Mouse (Mus musculus): Measurements from ENCODE around the gene Nfe2l3. TPM values are rescaled to one million over a fixed set of nuclear protein-coding genes. Genes with fewer than 3 reads are reported as not detected.

Gene Nfe2l3
- polyA plus RNA-seq, 1 experiment from 2014 or later, result 3.0 TPM

GRCm38 (mm10) chr6:51434270-51434669, 1.8 kb downstream of the Nfe2l3 start:
- Histone ChIP-seq H3K4me1 (replicated peaks; ENCODE audit: control insufficient read depth, insufficient read depth, low read length) (peaks cover 12% of the 10 kb centered on the region; the same call in 1 of the 2 replicates), H3K27me3 (replicated peaks; ENCODE audit: control insufficient read depth, insufficient read depth, low read length) (peaks cover 43% of the 10 kb centered on the region), H3K4me2 (ENCODE audit: low read length) (no peak overlapping the region), H3K27ac (ENCODE audit: low read depth) (no peak overlapping the region), H3K9me3 (ENCODE audit: control insufficient read depth, low read length) (no peaks in the 10 kb centered on the region), H3K36me3 (ENCODE audit: control insufficient read depth, insufficient read depth, low read length) (no peaks in the 10 kb centered on the region), H3K9ac (ENCODE audit: low read length) (no peak overlapping the region), H3K4me3 (ENCODE audit: low read depth, low read length) (no peak overlapping the region)
- DNase-seq (ENCODE audit: low spot score) (no peak), ATAC-seq (replicated peaks; ENCODE audit: low FRiP score, low TSS enrichment, low read depth) (no peak)
- WGBS, result 25% methylated on average over 7 of the region's 7 CpGs

GRCm38 (mm10) chr6:51437665-51438064, 5.2 kb downstream of the Nfe2l3 start:
- DNase-seq (ENCODE audit: low spot score) (no peak), ATAC-seq (replicated peaks; ENCODE audit: low FRiP score, low TSS enrichment, low read depth) (no peak)
- no peaks in the 10 kb centered on the region for H3K36me3 ChIP-seq (ENCODE audit: control insufficient read depth, insufficient read depth, low read length)
- H3K9ac ChIP-seq (ENCODE audit: low read length), result no peak overlapping the region
- 0 out of 2 replicates have a peak, but pooled peaks cover 5% of the 10 kb centered on the region for H3K4me1 ChIP-seq (replicated peaks; ENCODE audit: control insufficient read depth, insufficient read depth, low read length)
- no peak overlapping the region for H3K4me3 ChIP-seq (ENCODE audit: low read depth, low read length)
- no peak overlapping the region for H3K4me2 ChIP-seq (ENCODE audit: low read length)
- WGBS, result 72% methylated on average over 4 of the region's 4 CpGs
- H3K9me3 ChIP-seq (ENCODE audit: control insufficient read depth, low read length), result no peaks in the 10 kb centered on the region
- H3K27ac ChIP-seq (ENCODE audit: low read depth), result no peak overlapping the region
- peaks cover 29% of the 10 kb centered on the region for H3K27me3 ChIP-seq (replicated peaks; ENCODE audit: control insufficient read depth, insufficient read depth, low read length)

- no peak overlapping the region for H3K4me3 ChIP-seq (ENCODE audit: low read depth, low read length)
- peaks cover 17% of the 10 kb centered on the region for H3K27me3 ChIP-seq (replicated peaks; ENCODE audit: control insufficient read depth, insufficient read depth, low read length)
- DNase-seq (ENCODE audit: low spot score) (no peak), ATAC-seq (replicated peaks; ENCODE audit: low FRiP score, low TSS enrichment, low read depth) (no peak)
- H3K36me3 ChIP-seq (ENCODE audit: control insufficient read depth, insufficient read depth, low read length), result no peaks in the 10 kb centered on the region
- no peak overlapping the region for H3K9ac ChIP-seq (ENCODE audit: low read length)
- WGBS, result 92% methylated on average over 9 of the region's 9 CpGs
- H3K4me1 ChIP-seq (replicated peaks; ENCODE audit: control insufficient read depth, insufficient read depth, low read length), result no peaks in the 10 kb centered on the region
- no peaks in the 10 kb centered on the region for H3K9me3 ChIP-seq (ENCODE audit: control insufficient read depth, low read length)
- no peak overlapping the region for H3K4me2 ChIP-seq (ENCODE audit: low read length)
- H3K27ac ChIP-seq (ENCODE audit: low read depth), result no peak overlapping the region
Measured at GRCm38 (mm10) chr6:51438826-51439330, 6.4 kb downstream of the Nfe2l3 start.

GRCm38 (mm10) chr6:51442191-51442835, 9.8 kb downstream of the Nfe2l3 start:
- Histone ChIP-seq H3K9ac (ENCODE audit: low read length) (no peak overlapping the region), H3K9me3 (ENCODE audit: control insufficient read depth, low read length) (no peaks in the 10 kb centered on the region), H3K36me3 (ENCODE audit: control insufficient read depth, insufficient read depth, low read length) (no peaks in the 10 kb centered on the region), H3K4me2 (ENCODE audit: low read length) (no peak overlapping the region), H3K27me3 (replicated peaks; ENCODE audit: control insufficient read depth, insufficient read depth, low read length) (no peaks in the 10 kb centered on the region), H3K27ac (ENCODE audit: low read depth) (no peak overlapping the region), H3K4me3 (ENCODE audit: low read depth, low read length) (no peak overlapping the region), H3K4me1 (replicated peaks; ENCODE audit: control insufficient read depth, insufficient read depth, low read length) (no peaks in the 10 kb centered on the region)
- ATAC-seq (replicated peaks; ENCODE audit: low FRiP score, low TSS enrichment, low read depth) (no peak; the same call in 1 of the 2 replicates), DNase-seq (ENCODE audit: low spot score) (no peak)
- 48% methylated on average over 9 of the region's 9 CpGs for WGBS

DNA sequence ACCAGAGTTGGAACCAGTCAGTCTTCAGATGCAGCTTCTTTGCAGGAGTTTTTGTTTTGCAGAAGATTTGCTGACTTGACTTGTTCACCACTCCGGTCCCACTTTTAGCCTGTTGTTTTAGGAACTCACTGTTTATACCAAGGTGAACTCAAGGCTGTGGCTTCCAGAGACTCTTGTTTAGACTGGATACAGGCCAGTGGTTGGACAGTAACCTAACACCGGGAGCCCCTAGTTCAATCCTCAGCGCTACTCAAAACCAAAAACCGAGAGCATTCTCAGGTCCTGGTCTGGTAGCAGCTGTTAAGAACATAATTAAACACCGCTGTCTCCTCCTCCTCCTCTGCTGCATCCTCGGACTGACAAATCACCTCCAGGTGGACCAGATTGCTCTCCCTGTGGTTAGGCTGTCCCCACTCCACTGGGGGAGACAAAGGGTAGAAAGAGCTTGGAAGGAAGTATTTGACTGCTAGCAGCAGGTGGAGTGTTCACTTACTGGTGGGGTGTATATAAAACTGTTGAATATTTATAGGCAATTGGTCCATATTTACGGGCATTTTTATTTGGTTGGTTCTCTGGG, 20.5 kb downstream of the Nfe2l3 start:
- WGBS, result 49% methylated on average over 7 of the region's 7 CpGs
- no peaks in the 10 kb centered on the region for H3K4me1 ChIP-seq (replicated peaks; ENCODE audit: control insufficient read depth, insufficient read depth, low read length)
- no peaks in the 10 kb centered on the region for H3K9me3 ChIP-seq (ENCODE audit: control insufficient read depth, low read length)
- no peak overlapping the region for H3K27ac ChIP-seq (ENCODE audit: low read depth)
- H3K4me3 ChIP-seq (ENCODE audit: low read depth, low read length), result no peak overlapping the region
- no peaks in the 10 kb centered on the region for H3K36me3 ChIP-seq (ENCODE audit: control insufficient read depth, insufficient read depth, low read length)
- ATAC-seq (replicated peaks; ENCODE audit: low FRiP score, low TSS enrichment, low read depth), result no peak
- H3K27me3 ChIP-seq (replicated peaks; ENCODE audit: control insufficient read depth, insufficient read depth, low read length), result no peaks in the 10 kb centered on the region
- H3K4me2 ChIP-seq (ENCODE audit: low read length), result no peak overlapping the region
- H3K9ac ChIP-seq (ENCODE audit: low read length), result no peak overlapping the region
- no peak for DNase-seq (ENCODE audit: low spot score)

DNA sequence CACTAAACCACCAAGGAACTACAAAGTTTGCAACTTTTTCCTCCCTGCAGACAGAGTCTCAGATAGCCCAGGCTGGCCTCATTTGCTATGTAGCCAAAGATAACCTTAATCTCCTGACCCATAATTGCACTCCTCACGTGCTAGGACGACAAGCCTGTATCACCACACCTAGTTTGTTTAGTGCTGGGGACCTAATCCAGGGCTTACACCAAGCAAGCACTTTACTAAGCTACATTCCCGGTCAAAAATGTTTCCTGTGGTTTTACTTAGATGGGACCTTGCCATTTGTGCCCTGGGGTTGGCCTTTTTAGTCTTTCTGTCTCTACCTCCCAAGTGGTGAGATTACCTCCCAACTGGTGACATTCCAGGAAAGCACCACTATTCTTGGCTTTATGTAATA, 22.5 kb downstream of the Nfe2l3 start:
- WGBS, result 60% methylated on average over 3 of the region's 3 CpGs
- Histone ChIP-seq H3K9me3 (ENCODE audit: control insufficient read depth, low read length) (no peaks in the 10 kb centered on the region), H3K4me1 (replicated peaks; ENCODE audit: control insufficient read depth, insufficient read depth, low read length) (no peaks in the 10 kb centered on the region), H3K27me3 (replicated peaks; ENCODE audit: control insufficient read depth, insufficient read depth, low read length) (no peaks in the 10 kb centered on the region), H3K27ac (ENCODE audit: low read depth) (no peak overlapping the region), H3K4me2 (ENCODE audit: low read length) (no peak overlapping the region), H3K4me3 (ENCODE audit: low read depth, low read length) (no peak overlapping the region), H3K36me3 (ENCODE audit: control insufficient read depth, insufficient read depth, low read length) (peaks cover 11% of the 10 kb centered on the region), H3K9ac (ENCODE audit: low read length) (no peak overlapping the region)
- ATAC-seq (replicated peaks; ENCODE audit: low FRiP score, low TSS enrichment, low read depth), result no peak
- DNase-seq (ENCODE audit: low spot score), result no peak

GRCm38 (mm10) chr6:51456198-51456597, 23.7 kb downstream of the Nfe2l3 start:
- Histone ChIP-seq H3K27ac (ENCODE audit: low read depth) (no peak overlapping the region), H3K4me3 (ENCODE audit: low read depth, low read length) (no peak overlapping the region), H3K9me3 (ENCODE audit: control insufficient read depth, low read length) (no peaks in the 10 kb centered on the region), H3K27me3 (replicated peaks; ENCODE audit: control insufficient read depth, insufficient read depth, low read length) (no peaks in the 10 kb centered on the region), H3K4me1 (replicated peaks; ENCODE audit: control insufficient read depth, insufficient read depth, low read length) (no peaks in the 10 kb centered on the region), H3K36me3 (ENCODE audit: control insufficient read depth, insufficient read depth, low read length) (peaks cover 21% of the 10 kb centered on the region), H3K4me2 (ENCODE audit: low read length) (no peak overlapping the region), H3K9ac (ENCODE audit: low read length) (no peak overlapping the region)
- no peak for DNase-seq (ENCODE audit: low spot score)
- WGBS, result 68% methylated on average over 1 of the region's 1 CpGs
- no peak for ATAC-seq (replicated peaks; ENCODE audit: low FRiP score, low TSS enrichment, low read depth)

DNA sequence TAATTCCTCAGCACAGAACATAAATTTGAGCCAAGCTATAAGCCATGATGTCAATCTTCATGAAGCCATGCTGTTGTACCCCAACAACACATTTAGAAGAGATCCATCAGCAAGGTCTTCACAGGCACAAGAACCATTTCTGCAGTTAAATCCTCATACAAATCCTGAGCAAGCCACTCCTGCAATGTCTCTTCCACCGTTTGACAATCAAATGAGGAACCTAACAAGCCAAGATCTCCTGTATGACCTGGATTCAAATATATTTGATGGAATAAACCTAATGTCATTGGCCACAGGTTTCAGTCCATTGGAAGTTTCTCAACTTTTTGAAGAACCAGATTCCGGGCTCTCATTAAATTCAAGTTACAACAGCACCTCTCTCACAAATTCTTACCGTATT, 24.8 kb downstream of the Nfe2l3 start:
- 76% methylated on average over 3 of the region's 3 CpGs for WGBS
- Histone ChIP-seq H3K9ac (ENCODE audit: low read length) (no peak overlapping the region), H3K9me3 (ENCODE audit: control insufficient read depth, low read length) (no peaks in the 10 kb centered on the region), H3K4me2 (ENCODE audit: low read length) (no peak overlapping the region), H3K36me3 (ENCODE audit: control insufficient read depth, insufficient read depth, low read length) (peaks cover 32% of the 10 kb centered on the region), H3K27ac (ENCODE audit: low read depth) (no peak overlapping the region), H3K4me1 (replicated peaks; ENCODE audit: control insufficient read depth, insufficient read depth, low read length) (no peaks in the 10 kb centered on the region), H3K27me3 (replicated peaks; ENCODE audit: control insufficient read depth, insufficient read depth, low read length) (no peaks in the 10 kb centered on the region), H3K4me3 (ENCODE audit: low read depth, low read length) (no peak overlapping the region)
- DNase-seq (ENCODE audit: low spot score) (no peak), ATAC-seq (replicated peaks; ENCODE audit: low FRiP score, low TSS enrichment, low read depth) (no peak)
